Mouse (Mus musculus) adipocyte (in vitro differentiated cells): ENCODE results near the gene Adap1.

Source experiments
- DNase-seq: peaks from one replicate; pipeline ENCODE4 v3.0.0-alpha.2; 2016; ENCODE audit warnings: low spot score

Adap1 gene

GRCm38 (mm10) chr5:139325395-139325966 is at the start of gene Adap1:
Gene Adap1, minus strand, starts transcription at chr5:139325622.
- DNase-seq = no peak

GRCm38 (mm10) chr5:139374841-139375240 is 49.4 kb upstream of the Adap1 start:
- DNase-seq = no peak

- DNase-seq = peak; percentile 56
Observed at GRCm38 (mm10) chr5:139373889-139374444, 48.5 kb upstream of the Adap1 start.

- DNase-seq = no peak
Observed at GRCm38 (mm10) chr5:139373126-139373525, 47.7 kb upstream of the Adap1 start.

- DNase-seq = peak; percentile 97
Observed at GRCm38 (mm10) chr5:139371631-139372401, 46.4 kb upstream of the Adap1 start.

- peak; percentile 71 for DNase-seq
Observed at GRCm38 (mm10) chr5:139371118-139371517, 45.7 kb upstream of the Adap1 start.

GRCm38 (mm10) chr5:139370336-139370735 is 44.9 kb upstream of the Adap1 start:
- DNase-seq = no peak

- DNase-seq = no peak
Observed at GRCm38 (mm10) chr5:139368638-139369320, 43.4 kb upstream of the Adap1 start.

- DNase-seq = no peak
Observed at GRCm38 (mm10) chr5:139367884-139368458, 42.5 kb upstream of the Adap1 start.

- DNase-seq = peak; percentile 47
Observed at GRCm38 (mm10) chr5:139366484-139366883, 41.1 kb upstream of the Adap1 start.

- DNase-seq = no peak
Observed at GRCm38 (mm10) chr5:139365827-139366226, 40.4 kb upstream of the Adap1 start.

GRCm38 (mm10) chr5:139364911-139365571 is 39.6 kb upstream of the Adap1 start:
- DNase-seq = peak; percentile 75

GRCm38 (mm10) chr5:139364260-139364910 is 39.0 kb upstream of the Adap1 start:
- DNase-seq = peak; percentile 96

GRCm38 (mm10) chr5:139363858-139364257 is 38.4 kb upstream of the Adap1 start:
- no peak for DNase-seq

GRCm38 (mm10) chr5:139359244-139359643 is 33.8 kb upstream of the Adap1 start:
- DNase-seq = no peak

- peak; percentile 87 for DNase-seq
Observed at GRCm38 (mm10) chr5:139358653-139359052, 33.2 kb upstream of the Adap1 start.

GRCm38 (mm10) chr5:139355235-139355772 is 29.9 kb upstream of the Adap1 start:
- peak; percentile 93 for DNase-seq

- no peak for DNase-seq
Observed at GRCm38 (mm10) chr5:139353946-139354345, 28.5 kb upstream of the Adap1 start.

GRCm38 (mm10) chr5:139353496-139353895 is 28.1 kb upstream of the Adap1 start:
- peak; percentile 52 for DNase-seq

GRCm38 (mm10) chr5:139352317-139352716 is 26.9 kb upstream of the Adap1 start, which contains the start of gene Cyp2w1:
Gene Cyp2w1, plus strand, starts transcription at chr5:139352617.
- no peak for DNase-seq

- DNase-seq = no peak
Observed at GRCm38 (mm10) chr5:139351628-139352027, 26.2 kb upstream of the Adap1 start.
